Mouse (Mus musculus) mesoderm, embryonic 11.5 days (tissue): Measurements from ENCODE around the gene Hist1h2bc.
A peak's percentile ranks its signal among the peaks of the same experiment; 100 is the strongest.

Source experiments
- DNase-seq: peaks from one replicate; pipeline ENCODE4 v3.0.0-alpha.2; 2012; ENCODE audit warnings: low read depth, low spot score

Hist1h2bc gene

DNA sequence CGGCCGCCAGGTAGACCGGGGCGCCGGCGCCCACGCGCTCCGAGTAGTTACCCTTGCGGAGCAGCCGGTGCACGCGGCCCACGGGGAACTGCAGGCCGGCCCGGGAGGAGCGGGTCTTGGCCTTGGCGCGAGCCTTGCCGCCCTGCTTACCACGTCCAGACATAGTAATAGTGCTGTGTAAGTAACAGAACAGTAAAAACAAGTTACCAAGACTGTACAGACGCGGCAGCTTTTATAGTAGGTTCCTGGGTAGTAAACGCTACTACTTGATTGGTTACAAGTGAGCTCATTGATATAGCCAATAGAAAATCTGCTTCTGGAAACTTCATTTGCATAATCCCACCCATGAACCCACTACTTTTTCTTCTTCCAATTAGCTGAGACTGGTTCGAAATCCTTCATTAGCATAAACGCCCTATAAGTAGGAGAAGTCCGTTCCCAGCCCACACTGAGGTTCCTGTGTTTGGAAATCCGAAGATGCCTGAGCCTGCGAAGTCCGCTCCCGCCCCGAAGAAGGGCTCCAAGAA is at the start of gene Hist1h2bc, which contains the start of gene Hist1h2ac:
Gene Hist1h2bc, plus strand, starts transcription at position 445 of the 527 bp plus-strand sequence.
Gene Hist1h2ac, minus strand, starts transcription at position 194 of the 527 bp plus-strand sequence.
- peak; percentile 95 for DNase-seq

DNA sequence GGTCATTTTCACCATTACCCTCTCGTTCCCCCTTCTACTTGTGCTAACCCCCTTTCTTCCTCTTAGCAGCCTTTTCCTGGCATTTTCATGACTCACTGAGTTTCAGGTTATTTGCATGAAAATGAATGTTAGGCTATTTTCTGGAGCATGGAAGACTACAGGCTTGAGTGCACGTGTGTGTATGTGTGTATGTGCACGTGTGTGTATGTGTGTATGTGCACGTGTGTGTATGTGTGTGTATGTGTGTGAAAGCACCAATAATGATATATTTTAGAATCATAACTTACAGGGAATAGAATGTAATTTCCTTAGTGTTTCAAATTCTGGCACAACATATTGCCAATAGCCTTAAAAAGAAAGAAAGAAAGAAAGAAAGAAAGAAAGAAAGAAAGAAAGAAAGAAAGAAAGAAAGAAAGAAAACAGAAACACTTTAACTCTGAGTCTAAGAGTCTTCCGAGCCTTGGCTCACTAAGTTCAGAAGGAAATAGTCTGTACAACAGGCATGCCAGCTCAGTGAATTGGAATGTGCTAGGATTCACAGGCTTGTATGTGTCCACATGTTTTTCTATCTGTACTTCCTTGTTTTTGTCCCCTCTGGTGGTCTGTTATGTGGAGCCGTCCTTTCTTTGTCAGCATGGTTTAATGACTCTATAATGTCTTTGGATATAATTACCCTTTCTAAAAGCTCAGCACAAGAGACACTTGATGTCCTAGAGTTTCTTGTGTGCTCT is 24.2 kb upstream of the Hist1h2bc start:
- DNase-seq = no peak

DNA sequence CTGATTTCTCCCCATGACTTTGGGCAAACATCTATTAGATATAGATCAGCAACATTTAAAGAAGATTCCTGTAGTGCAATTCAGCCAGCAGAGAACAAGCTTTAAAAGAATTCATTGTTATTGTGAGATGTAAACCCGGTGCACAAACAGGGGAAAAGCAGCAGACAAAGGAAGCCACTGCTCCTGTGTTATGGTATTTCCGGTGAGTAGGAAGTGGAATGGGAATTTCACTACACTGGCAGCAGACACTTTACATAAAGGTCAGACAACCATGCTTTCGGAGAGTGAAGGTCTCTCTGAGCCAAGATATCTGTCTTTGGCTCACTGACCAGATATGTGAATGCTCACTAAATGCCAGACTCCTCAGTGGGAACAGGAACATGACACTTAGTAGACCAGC is 21.5 kb upstream of the Hist1h2bc start:
- DNase-seq = no peak

DNA sequence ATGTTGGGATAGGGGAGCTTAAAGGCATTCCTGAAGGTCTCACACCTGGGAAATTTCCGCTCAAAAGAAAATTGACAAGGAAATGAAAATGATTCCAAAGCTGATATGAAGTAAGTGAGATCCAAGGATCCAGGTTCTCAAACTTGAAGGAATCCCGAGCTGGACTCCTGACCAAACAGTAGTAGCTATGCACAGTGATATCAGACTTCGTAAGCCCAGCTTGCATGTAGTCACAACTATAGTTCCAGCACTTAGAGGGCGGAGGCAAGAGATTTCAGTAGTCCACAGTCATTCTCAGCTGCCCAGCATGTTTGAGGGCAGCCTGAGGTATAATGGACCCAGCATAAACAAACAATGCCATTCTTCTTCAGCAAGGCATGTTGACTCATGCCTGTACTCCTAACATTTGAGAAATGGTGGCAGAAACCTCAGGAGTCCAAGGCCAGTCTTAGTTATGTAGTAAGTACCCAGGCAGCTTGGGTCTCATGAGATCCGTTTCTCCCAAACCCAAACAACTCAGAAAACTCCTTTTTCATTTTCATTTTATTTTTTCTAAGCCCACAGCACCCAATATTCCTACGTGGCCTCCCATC is 1.9 kb upstream of the Hist1h2bc start:
- no peak for DNase-seq

DNA sequence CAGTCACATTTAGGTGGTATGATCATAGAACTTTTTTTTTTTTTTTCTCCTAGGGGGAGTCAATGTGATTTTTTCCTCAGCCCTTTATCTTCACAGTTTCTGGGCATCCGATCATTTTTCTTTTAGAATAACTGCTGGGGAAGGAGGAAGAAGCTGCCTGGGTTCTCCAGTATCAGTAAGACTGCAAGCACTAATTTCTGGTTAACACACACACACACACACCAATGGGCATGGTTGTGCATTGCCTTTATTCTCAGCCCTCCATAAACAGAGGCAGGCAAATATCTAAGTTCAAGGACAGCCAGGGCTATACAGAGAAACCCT is 1.4 kb upstream of the Hist1h2bc start:
- no peak for DNase-seq

DNA sequence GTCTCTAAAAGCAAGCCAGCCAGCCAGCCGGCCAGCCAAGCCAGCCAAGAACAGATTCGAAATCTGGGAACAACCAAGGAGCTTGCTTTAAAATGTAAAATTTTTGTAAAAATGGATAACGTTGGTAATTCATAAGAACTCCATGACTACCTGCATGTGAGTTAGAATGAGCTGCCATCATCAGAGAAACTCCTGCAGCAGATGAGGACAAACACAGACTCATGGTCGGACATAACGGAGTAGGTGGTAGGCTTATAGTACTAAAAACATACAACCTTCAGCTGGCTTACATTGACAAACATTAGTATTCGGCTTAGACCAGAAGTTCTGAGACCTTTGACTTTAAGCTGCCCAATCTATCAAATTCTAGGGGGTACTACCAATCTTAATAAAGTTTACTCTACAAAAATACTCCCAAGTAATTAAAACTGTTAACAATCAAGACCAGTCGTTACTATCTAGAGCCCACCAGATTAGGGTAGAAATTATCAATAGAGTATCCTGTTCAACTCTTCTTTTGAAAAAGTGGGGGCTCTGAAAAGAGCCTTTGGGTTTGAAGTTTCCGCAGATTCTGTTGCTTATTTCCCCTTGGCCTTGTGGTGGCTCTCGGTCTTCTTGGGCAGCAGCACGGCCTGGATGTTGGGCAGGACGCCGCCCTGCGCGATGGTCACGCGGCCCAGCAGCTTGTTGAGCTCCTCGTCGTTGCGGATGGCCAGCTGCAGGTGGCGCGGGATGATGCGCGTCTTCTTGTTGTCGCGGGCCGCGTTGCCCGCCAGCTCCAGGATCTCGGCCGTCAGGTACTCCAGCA is 848 bp upstream of the Hist1h2bc start:
- DNase-seq = peak; percentile 23

DNA sequence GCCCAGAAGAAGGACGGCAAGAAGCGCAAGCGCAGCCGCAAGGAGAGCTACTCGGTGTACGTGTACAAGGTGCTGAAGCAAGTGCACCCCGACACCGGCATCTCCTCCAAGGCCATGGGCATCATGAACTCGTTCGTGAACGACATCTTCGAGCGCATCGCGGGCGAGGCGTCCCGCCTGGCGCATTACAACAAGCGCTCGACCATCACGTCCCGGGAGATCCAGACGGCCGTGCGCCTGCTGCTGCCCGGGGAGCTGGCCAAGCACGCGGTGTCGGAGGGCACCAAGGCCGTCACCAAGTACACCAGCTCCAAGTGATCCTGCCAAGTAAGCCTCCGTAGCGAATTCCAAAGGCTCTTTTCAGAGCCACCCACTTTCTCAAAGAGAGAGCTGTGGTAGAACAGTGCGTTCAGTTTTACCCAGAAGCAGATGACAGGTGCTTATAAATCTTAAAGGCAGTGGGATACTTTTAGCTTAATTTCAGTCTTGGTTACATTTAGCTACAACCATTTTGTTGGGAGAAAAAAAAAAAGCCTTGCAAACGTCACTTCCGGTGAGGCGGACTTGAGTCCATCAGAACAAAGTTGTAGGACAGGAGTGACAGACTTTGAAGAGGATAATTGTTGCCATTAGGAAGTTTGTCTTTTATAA is 421 bp downstream of the Hist1h2bc start:
- DNase-seq = peak; percentile 88

DNA sequence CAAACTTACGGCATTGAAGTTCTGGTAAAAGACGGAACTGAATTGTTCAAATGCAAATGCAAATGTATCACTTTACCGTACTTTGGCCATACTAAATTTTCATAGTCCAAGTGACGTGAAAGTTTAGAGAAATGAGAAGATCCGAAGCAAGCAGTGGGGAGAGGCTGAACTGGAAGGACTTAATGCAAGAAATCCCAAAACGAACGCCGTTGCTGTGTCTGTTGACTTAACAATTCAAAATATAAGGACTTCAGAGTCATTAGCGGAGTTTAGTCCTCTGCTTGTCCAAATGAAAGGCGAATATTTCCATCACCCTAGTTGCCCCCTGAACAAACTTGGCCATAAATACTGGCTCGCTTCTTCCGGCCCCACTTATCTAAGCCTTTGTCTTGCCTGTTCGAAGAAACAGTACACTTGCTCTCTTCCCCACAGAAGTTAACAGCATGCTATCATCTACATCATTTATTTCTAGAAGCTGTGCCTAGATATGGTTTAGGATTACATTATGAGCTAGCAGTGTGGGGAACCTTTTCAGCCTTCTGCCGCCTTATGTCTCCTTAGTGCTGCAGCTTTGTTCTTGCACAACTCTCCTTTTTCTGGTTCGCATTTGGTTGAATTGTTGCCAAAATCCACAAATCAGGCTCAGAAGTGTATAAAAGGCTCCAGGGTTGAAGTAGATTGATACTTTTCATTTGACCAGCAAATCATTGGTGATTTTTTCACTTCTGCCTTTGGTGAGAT is 1.3 kb downstream of the Hist1h2bc start:
- DNase-seq = peak; percentile 39

DNA sequence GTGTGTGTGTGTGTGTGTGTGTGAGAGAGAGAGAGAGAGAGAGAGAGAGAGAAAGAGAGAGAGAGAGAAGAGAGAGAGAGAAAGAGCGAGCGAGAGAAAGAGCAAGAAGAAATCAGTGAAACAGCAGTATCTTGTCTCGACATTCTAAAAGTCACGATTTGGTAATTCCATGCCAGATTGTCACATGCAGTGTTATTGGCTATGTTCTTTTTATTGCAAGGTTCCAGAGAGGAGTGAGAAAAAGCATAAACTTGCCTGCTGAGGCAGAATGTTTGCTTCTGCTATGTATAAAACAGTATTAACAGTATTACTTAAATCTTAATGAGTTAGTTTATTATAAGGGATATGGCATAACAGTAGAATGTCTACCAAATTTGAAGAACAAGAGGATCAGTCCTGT is 2.0 kb downstream of the Hist1h2bc start:
- DNase-seq = no peak

DNA sequence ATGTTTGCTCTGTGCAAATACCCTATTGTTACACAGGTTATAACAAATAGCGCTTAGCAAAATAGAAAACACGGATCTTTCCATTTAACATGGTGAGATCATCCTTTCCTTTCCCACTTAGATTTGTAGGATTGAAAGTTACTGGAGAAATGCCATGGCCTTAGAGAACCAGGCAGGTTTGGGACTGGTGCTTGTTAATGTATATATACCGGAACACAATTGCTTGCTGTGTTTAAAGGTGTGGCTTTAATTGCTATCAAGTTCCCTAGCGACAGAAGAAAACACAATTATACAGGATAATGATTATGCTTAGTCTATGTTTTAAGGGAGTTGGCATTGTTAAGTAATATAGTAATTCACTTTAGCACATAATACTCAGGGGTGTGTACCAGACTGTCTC is 3.2 kb downstream of the Hist1h2bc start:
- no peak for DNase-seq

DNA sequence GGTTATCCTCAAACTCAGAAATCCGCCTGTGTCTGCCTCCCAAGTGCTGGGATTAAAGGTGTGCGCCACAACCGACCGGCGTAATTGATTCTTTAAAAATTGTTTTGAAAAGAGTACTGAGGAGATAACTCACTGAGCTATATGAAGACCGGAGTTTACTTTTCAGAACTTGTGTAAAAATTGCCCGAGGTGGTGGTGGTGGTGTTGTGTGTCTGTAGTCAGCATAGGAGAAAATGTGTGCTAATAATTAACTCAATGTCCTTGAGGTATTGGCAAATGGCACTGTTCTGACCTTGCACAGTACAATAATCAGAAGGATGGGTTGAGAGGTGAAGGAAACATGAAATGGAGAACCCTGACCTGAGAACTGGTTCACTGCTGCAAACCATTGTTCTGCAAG is 3.9 kb downstream of the Hist1h2bc start:
- no peak for DNase-seq

DNA sequence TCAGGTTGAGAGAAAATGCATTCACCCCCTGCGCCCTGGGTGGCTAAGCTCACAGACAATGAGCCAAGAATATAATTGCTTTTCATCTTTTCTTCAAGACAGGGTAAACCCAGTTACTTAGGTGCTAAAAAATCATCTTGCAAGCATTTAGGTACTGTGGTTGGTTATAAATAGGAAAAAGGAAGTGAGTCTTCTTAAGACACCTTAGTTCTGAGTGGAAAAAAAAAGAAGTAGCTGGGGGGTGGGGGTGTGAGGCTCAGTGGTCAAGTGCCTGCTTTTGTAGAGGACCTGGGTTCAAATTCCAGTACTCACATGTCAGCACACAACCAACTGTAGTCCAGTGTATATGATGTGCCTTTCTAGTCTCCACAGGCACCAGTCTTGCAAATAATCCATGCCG is 5.0 kb downstream of the Hist1h2bc start:
- no peak for DNase-seq

DNA sequence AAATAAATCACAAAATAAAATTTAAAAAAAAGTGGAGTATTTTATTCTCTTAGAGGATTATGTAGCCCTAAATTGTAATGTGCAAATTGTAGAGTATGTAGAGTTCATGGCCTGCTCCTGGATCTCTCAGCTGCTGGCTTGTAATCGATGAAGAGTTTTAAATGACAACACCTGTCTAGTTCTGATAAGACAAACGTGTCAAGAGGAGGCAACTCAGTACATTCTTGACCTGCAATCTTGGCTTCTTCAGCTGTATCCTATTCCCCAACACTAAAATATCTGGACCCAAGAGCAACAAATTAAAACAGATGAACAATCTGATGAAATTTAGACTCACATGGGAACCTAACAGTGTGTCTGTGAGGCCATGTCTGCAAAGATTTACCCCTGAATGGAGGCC is 5.5 kb downstream of the Hist1h2bc start:
- no peak for DNase-seq

DNA sequence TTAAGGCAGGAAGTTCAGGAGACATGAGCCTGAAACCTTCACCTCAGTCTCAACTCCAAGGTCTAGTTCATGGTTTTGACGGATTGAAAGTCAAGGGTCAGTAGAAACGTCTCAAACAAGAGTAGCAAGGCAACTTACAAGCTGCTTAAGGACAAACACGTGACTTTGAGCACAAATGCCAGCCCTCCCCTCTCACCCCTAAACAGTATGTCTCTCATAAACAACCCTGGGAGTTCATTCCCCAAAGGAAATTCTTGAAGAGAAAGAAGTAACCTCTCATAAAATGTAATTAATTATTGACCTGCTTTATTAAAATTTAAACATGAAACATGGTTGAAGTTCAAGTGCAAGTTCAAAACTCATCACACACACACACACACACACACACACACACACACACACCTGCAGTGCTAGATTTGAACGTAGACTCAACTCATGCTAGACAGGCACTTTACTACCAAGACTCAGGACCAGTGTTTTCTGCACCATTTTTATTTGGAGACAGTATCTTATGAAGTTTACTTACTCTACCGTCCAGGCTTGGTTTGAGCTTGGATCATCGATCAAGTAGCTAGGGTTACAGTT is 9.9 kb downstream of the Hist1h2bc start:
- DNase-seq = no peak

DNA sequence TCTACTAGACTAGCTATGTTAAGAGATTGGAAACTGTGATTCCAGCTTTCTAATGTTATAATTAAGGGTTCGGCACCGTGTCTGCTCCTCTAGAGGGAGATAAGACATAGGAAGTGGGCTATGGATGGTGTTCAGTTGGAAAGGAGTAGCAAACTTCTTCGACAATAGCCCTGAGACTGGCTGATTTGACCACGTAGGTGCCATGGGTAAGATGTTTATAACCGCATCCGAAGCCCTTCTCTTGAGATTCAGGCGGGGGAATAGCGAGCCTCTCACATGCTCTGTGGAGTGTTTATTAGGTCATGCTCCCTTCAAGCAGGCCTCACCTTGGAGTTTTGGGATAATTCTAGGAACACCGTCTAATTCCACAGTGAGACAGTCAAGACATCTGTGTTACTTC is 11.0 kb downstream of the Hist1h2bc start:
- no peak for DNase-seq

DNA sequence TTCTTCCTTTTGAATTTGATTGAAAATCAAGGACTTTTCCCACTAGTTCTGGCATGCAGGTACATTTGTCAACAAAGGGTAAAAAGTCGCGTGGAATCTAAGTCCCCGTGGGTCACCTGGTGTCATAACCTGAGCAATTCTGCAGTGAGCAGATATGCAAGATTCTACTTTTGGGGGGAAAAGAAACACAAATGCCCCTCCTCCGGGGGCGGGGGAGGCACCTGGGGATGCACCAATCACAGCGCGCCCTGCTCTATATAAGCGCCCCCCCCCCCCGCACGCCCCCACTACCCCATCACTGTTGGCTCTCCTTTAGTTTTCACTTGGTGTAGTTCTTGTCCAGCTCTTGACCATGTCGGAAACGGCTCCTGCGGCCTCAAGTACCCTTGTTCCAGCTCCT is 11.5 kb downstream of the Hist1h2bc start, which contains the start of gene Hist1h1t:
Gene Hist1h1t, plus strand, starts transcription at position 301 of the 400 bp plus-strand sequence.
- DNase-seq = no peak

DNA sequence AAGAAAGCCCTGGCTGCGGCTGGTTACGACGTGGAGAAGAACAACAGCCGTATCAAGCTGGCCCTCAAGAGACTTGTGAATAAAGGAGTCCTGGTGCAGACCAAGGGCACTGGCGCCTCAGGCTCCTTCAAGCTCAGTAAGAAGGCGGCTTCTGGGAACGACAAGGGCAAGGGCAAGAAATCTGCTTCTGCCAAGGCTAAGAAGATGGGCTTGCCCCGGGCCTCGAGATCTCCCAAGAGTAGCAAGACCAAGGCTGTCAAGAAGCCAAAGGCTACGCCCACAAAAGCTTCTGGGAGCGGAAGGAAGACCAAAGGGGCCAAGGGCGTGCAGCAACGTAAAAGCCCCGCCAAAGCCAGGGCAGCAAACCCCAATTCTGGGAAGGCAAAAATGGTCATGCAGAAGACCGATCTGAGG is 12.1 kb downstream of the Hist1h2bc start:
- DNase-seq = no peak

DNA sequence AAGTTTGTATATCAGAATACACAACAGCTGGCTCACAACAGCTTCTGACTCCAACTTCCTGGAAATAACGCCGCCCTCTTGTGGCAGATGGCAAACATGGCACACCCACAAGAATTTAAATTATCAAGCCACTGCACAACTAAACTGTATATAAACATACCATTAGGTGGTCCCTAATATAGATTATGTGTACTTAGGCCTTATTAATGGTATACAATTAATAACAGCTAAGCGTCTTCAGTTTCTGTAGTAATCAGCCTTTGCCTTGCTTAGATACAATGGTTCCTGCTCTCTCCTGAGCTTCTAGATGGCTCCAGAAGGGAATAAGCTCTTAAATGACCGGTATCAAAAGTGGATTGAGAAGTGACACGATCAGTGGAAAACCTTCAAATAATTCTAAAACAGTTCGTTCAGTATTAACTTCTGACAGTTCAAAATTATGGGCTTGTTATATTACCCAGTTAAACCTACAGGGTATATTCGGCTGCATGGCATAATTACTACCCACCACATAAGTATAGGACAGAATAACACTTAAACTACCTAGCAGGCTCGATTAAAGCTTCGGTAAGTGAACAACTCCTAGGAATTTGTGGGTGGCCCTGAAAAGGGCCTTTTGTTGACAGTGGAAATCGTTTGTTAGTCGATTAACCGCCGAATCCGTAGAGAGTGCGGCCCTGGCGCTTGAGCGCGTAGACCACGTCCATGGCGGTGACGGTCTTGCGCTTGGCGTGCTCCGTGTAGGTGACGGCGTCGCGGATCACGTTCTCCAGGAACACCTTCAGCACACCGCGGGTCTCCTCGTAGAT is 13.7 kb downstream of the Hist1h2bc start:
- peak; percentile 77 for DNase-seq

DNA sequence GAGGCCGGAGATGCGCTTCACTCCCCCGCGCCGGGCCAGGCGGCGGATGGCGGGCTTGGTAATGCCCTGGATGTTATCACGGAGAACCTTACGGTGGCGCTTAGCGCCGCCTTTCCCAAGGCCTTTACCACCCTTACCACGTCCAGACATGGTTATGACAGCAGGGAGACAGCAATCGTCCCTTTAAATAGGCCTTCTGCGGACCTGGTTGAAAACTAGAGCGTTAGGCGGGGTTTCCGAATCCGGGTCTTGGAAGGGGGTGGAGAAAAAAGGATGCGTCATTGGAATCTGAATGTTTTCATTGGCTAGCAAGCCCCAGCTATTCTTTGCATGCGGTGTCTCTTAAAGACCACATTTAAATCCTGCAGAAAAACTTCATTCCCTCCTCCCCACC is 14.3 kb downstream of the Hist1h2bc start, which contains the start of gene Hist1h4c:
Gene Hist1h4c, minus strand, starts transcription at position 155 of the 394 bp plus-strand sequence.
- peak; percentile 98 for DNase-seq

DNA sequence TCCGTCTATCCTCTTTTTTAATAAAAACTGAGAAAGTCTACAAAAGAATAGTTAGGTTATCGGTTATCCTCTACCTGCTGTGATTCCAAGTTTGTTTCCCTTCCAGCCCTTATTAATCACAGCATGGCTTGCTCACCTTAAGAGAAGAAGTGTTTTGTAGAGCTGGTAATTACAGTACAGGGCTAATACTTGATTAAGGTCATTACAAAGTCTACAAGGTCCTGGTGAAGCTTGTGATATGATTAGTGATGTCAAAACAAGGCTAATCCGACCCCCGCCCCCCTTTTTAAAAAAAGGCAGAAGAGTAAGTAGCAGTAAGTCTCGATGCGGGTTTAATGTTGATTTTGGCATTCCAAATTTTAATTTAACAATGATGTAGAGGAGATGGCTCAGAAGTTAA is 15.0 kb downstream of the Hist1h2bc start:
- no peak for DNase-seq
